Mouse (Mus musculus) T-helper 1 cell (primary cell): ENCODE measurements at regions not wholly inside any gene's neighbourhood (a gene's known extent, or its start where the extent isn't known, plus 50 kb on each side); places are given as distances from the start of the nearest gene placed in this dataset.

Source experiments
- in situ Hi-C: fragments of 300-600 bp; cut with MboI, MseI; formaldehyde crosslinking; loops from one replicate; pipeline ENCODE4 v1.15.1; 2025; ENCODE audit warnings: high pct_unique_total_duplicates

DNA sequence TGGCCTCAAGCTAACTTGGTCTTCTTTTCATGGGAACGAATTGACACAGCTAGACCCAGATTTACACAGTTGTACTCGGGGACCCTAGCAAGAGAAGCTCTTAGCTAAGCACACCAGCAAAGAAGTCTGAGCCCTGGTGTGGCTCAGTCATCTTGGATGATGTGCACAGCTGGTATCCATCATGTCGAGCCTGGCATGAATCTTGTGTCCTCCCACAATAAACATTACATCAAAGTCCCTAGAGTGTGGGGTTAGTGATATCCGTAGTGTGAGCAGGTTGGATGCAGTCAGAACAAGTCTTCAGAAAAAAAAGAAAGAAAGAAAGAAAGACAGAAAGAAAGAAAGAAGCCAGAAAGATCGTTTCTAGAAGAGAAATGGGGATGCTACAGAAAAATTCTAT lies 52.1 kb upstream of the Hmcn1 start:
- in situ Hi-C loops: no loop called here

DNA sequence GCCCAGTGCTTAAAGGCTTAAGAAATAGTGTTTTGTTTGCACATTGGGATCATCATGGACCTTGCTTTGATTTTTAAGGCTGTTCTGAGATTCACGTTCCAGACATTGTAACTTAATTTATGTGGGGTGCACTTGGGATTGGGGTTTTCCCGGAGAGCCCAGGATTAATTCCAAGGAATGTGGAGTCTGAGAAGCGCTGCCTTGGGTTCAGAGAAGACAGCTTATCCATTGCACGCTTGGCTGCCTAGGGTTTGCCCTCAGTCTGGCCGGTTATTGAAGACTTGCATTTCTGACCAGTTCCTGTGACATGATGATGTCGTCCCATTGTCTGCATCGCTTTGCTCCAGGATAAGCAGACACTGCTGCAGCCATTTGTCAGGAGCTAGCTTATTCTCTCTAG lies 53.4 kb upstream of the Hmcn1 start:
- in situ Hi-C loops: no loop called here

- in situ Hi-C loops: no loop called here
These were observed 56.7 kb upstream of the Hmcn1 start for GRCm38 (mm10) chr1:151049726-151050506.

GRCm38 (mm10) chr1:151050507-151050816 lies 57.2 kb upstream of the Hmcn1 start:
- in situ Hi-C loops: no loop called here

GRCm38 (mm10) chr1:151053268-151053667 lies 60.0 kb upstream of the Hmcn1 start:
- in situ Hi-C loops: no loop called here

DNA sequence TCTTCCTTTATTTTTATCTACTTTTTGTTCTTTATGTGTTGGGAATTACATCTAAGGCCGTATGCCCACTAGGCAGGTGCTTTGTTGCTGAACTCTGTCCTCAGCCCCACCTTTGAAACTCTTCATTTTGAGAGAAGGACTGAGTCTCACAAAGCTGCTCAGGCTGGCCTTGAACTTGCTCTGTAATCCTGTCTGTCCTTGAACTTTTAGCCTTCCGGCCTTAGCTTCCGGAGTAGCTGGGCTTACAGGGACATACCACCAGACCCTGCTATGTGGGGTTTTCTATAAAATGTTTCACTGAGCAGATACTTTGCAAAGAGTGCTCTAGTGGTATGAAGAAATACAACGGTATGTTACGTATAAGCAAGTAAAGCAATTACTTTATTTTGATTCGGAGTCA lies 62.2 kb upstream of the Hmcn1 start:
- in situ Hi-C loops: no loop called here

- in situ Hi-C loops: no loop called here
These were observed 66.4 kb upstream of the Hmcn1 start for GRCm38 (mm10) chr1:151059546-151060136.

- in situ Hi-C loops: no loop called here
These were observed 71.9 kb upstream of the Hmcn1 start for GRCm38 (mm10) chr1:151065090-151065567.

- in situ Hi-C loops: no loop called here
These were observed 73.3 kb upstream of the Hmcn1 start for GRCm38 (mm10) chr1:151066379-151067128.

GRCm38 (mm10) chr1:151074508-151075314 lies 81.5 kb upstream of the Hmcn1 start:
- in situ Hi-C loops: loop anchor here (5.0 kb wide), 1 partner anchor 268 kb away; the partner anchor contains the start of gene Ivns1abp

- in situ Hi-C loops: loop anchor here (5.0 kb wide), 1 partner anchor 267 kb away; the partner anchor contains the start of gene Ivns1abp
These were observed 82.3 kb upstream of the Hmcn1 start for GRCm38 (mm10) chr1:151075541-151075940.

DNA sequence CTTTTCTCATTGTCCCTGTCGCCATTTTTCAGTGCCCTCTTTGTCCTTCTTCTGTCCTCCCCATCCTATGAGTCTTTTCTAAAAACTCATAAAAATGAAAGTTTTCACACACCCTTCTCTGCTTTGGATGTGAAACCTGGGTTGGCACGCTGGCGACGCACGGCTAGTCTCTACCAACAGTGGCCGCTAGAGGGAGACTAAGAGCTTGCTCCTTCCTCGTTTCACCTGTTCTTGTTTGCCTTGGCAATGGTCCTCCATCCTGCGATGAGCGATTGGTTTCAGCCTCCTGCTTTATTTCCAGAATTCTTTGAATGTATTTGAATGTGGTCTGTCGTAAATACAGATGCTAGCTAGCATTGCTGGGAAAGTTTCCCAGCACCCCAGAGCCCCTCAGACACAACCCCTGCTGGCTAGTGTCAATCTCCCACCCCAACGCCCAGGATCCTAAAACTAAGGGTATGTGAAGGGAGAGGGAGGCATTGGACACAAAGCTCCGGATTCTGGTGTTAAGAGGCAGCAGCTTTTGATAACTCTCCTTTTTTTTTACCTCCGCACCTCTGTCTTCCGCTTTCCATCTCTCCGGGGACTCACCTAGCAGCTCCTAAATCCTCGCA lies 85.8 kb upstream of the Hmcn1 start:
- in situ Hi-C loops: loop anchor here (5.0 kb wide), 1 partner anchor 263 kb away; the partner anchor contains the start of gene Ivns1abp

GRCm38 (mm10) chr1:151079614-151080360 lies 86.6 kb upstream of the Hmcn1 start:
- in situ Hi-C loops: loop anchor here (5.0 kb wide), 1 partner anchor 263 kb away; the partner anchor contains the start of gene Ivns1abp

- in situ Hi-C loops: no loop called here
These were observed 87.3 kb upstream of the Hmcn1 start for GRCm38 (mm10) chr1:151080510-151080980.

GRCm38 (mm10) chr1:151082510-151083033 lies 89.3 kb upstream of the Hmcn1 start:
- in situ Hi-C loops: no loop called here

GRCm38 (mm10) chr1:151083806-151084205 lies 90.6 kb upstream of the Hmcn1 start:
- in situ Hi-C loops: no loop called here

GRCm38 (mm10) chr1:151086111-151086859 lies 93.0 kb upstream of the Hmcn1 start:
- in situ Hi-C loops: no loop called here

GRCm38 (mm10) chr1:151087151-151087660 lies 94.0 kb upstream of the Hmcn1 start:
- in situ Hi-C loops: no loop called here
